Mouse (Mus musculus) kidney, embryonic 16.5 days (tissue): ENCODE measurements around the gene Megf11. TPM values are rescaled to one million over a fixed set of nuclear protein-coding genes. Genes with fewer than 3 reads are reported as not detected.

Experiments
- ATAC-seq: fragments of 200-750 bp; cut with Nextera tagmentation; 2 replicates; pipeline ENCODE4 v1.8.0; 2017; ENCODE audit warnings: moderate TSS enrichment; ENCODE audit not compliant: low FRiP score, low TSS enrichment
- H3K27ac ChIP-seq: fragments of 300-500 bp; sonication (generic); 2 replicates; pipeline ENCODE4 v1.5.1; 2014; ENCODE audit warnings: low read length
- H3K27me3 ChIP-seq: fragments of 300-500 bp; sonication (generic); 2 replicates; pipeline ENCODE4 v1.6.1; 2014; ENCODE audit warnings: low read length, control low read depth, mixed read lengths; ENCODE audit not compliant: insufficient read depth
- H3K36me3 ChIP-seq: fragments of 300-500 bp; sonication (generic); 2 replicates; pipeline ENCODE4 v1.6.1; 2014; ENCODE audit warnings: low read length, control low read depth, mixed read lengths; ENCODE audit not compliant: insufficient read depth
- H3K4me1 ChIP-seq: fragments of 300-500 bp; sonication (generic); 2 replicates; pipeline ENCODE4 v1.6.1; 2014; ENCODE audit warnings: low read length, control low read depth, mixed read lengths; ENCODE audit not compliant: insufficient read depth
- H3K4me2 ChIP-seq: fragments of 300-500 bp; sonication (generic); replicated peaks from 2 replicates; pipeline ENCODE4 v1.6.1; 2014; ENCODE audit warnings: low read depth, low read length
- H3K4me3 ChIP-seq: fragments of 300-500 bp; sonication (generic); 2 replicates; pipeline ENCODE4 v1.5.1; 2014; ENCODE audit warnings: mild to moderate bottlenecking, low read length
- H3K9ac ChIP-seq: fragments of 300-500 bp; sonication (generic); replicated peaks from 2 replicates; pipeline ENCODE4 v1.6.1; 2014; ENCODE audit warnings: low read length
- H3K9me3 ChIP-seq: fragments of 300-500 bp; sonication (generic); 2 replicates; pipeline ENCODE4 v1.6.1; 2016; ENCODE audit warnings: low read length, control low read depth
- WGBS: fragments of 180-500 bp; shearing (Covaris S2); extraction: QIAGEN DNeasy Blood & Tissue Kit; methylation state at CpG from one replicate; pipeline ENCODE4 v1.1.7; 2014; 5-methylcytosine and 5-hydroxymethylcytosine counted together
- polyA plus RNA-seq: library from polyadenylated mRNA; unstranded; fragments of >200 nt; fragmentation: Nextera tagmentation; extraction: Ambion mirVana; gene quantifications from 2 replicates; pipeline ENCODE4 v1.2.1, GENCODE M21; 2015

The Megf11 gene
- polyA plus RNA-seq, 1 experiment from 2014 or later = 4.7 TPM

GRCm38 (mm10) chr9:64575658-64576057 lies 190.2 kb downstream of the Megf11 start:
- Histone ChIP-seq H3K9ac (no peak overlapping the region), H3K36me3 (no peaks in the 10 kb centered on the region), H3K27ac (no peak overlapping the region), H3K4me2 (no peak overlapping the region), H3K4me3 (no peak overlapping the region), H3K4me1 (peaks cover 18% of the 10 kb centered on the region), H3K27me3 (no peaks in the 10 kb centered on the region), H3K9me3 (no peaks in the 10 kb centered on the region)
- no peak for ATAC-seq

- Histone ChIP-seq H3K9ac (no peak overlapping the region), H3K9me3 (no peaks in the 10 kb centered on the region), H3K27ac (no peak overlapping the region), H3K4me3 (no peak overlapping the region), H3K4me2 (no peak overlapping the region), H3K27me3 (no peaks in the 10 kb centered on the region), H3K4me1 (peaks cover 18% of the 10 kb centered on the region), H3K36me3 (no peaks in the 10 kb centered on the region)
- ATAC-seq = no peak
- 64% methylated on average over 5 of the region's 5 CpGs for WGBS
Observed at GRCm38 (mm10) chr9:64576143-64576878, 190.9 kb downstream of the Megf11 start.

GRCm38 (mm10) chr9:64577156-64577555 lies 191.7 kb downstream of the Megf11 start:
- Histone ChIP-seq H3K9ac (no peak overlapping the region), H3K4me3 (no peak overlapping the region), H3K9me3 (no peaks in the 10 kb centered on the region), H3K4me1 (peaks cover 18% of the 10 kb centered on the region), H3K36me3 (no peaks in the 10 kb centered on the region), H3K4me2 (no peak overlapping the region), H3K27ac (no peak overlapping the region), H3K27me3 (no peaks in the 10 kb centered on the region)
- WGBS = 48% methylated on average over 3 of the region's 3 CpGs
- ATAC-seq = no peak

- no peak overlapping the region for H3K4me3 ChIP-seq
- no peak overlapping the region for H3K27ac ChIP-seq
- no peaks in the 10 kb centered on the region for H3K36me3 ChIP-seq
- H3K4me1 ChIP-seq = peaks cover 18% of the 10 kb centered on the region
- H3K4me2 ChIP-seq = no peak overlapping the region
- ATAC-seq = no peak
- no peaks in the 10 kb centered on the region for H3K9me3 ChIP-seq
- no peaks in the 10 kb centered on the region for H3K27me3 ChIP-seq
- H3K9ac ChIP-seq = no peak overlapping the region
Observed at GRCm38 (mm10) chr9:64578014-64578413, 192.6 kb downstream of the Megf11 start.

- no peak overlapping the region for H3K4me3 ChIP-seq
- no peaks in the 10 kb centered on the region for H3K9me3 ChIP-seq
- no peak overlapping the region for H3K27ac ChIP-seq
- no peak overlapping the region for H3K4me2 ChIP-seq
- H3K27me3 ChIP-seq = no peaks in the 10 kb centered on the region
- no peak overlapping the region for H3K9ac ChIP-seq
- WGBS = 71% methylated on average over 1 of the region's 1 CpGs
- no peaks in the 10 kb centered on the region for H3K36me3 ChIP-seq
- ATAC-seq = no peak
- peaks cover 18% of the 10 kb centered on the region for H3K4me1 ChIP-seq
Observed at GRCm38 (mm10) chr9:64579306-64579705, 193.9 kb downstream of the Megf11 start.

- no peak for ATAC-seq
- H3K9ac ChIP-seq = no peak overlapping the region
- no peaks in the 10 kb centered on the region for H3K27me3 ChIP-seq
- H3K4me1 ChIP-seq = no peaks in the 10 kb centered on the region
- no peaks in the 10 kb centered on the region for H3K36me3 ChIP-seq
- H3K27ac ChIP-seq = no peak overlapping the region
- 30% methylated on average over 5 of the region's 5 CpGs for WGBS
- no peak overlapping the region for H3K4me3 ChIP-seq
- no peaks in the 10 kb centered on the region for H3K9me3 ChIP-seq
- no peak overlapping the region for H3K4me2 ChIP-seq
Observed at GRCm38 (mm10) chr9:64586292-64586691, 200.9 kb downstream of the Megf11 start.

GRCm38 (mm10) chr9:64587991-64588390 lies 202.6 kb downstream of the Megf11 start:
- Histone ChIP-seq H3K4me1 (no peaks in the 10 kb centered on the region), H3K27me3 (no peaks in the 10 kb centered on the region), H3K9me3 (no peaks in the 10 kb centered on the region), H3K9ac (no peak overlapping the region), H3K27ac (no peak overlapping the region), H3K4me3 (no peak overlapping the region), H3K36me3 (no peaks in the 10 kb centered on the region), H3K4me2 (no peak overlapping the region)
- ATAC-seq = no peak
- whole genome bisulfite sequencing = 92% methylated on average over 7 of the region's 7 CpGs

GRCm38 (mm10) chr9:64590634-64591041 lies 205.2 kb downstream of the Megf11 start:
- ATAC-seq = no peak
- WGBS = 61% methylated on average over 5 of the region's 5 CpGs
- H3K27me3 ChIP-seq = no peaks in the 10 kb centered on the region
- no peak overlapping the region for H3K27ac ChIP-seq
- H3K4me1 ChIP-seq = no peaks in the 10 kb centered on the region
- no peak overlapping the region for H3K4me2 ChIP-seq
- no peaks in the 10 kb centered on the region for H3K9me3 ChIP-seq
- H3K4me3 ChIP-seq = no peak overlapping the region
- no peaks in the 10 kb centered on the region for H3K36me3 ChIP-seq
- H3K9ac ChIP-seq = no peak overlapping the region

- H3K9me3 ChIP-seq = no peaks in the 10 kb centered on the region
- no peak overlapping the region for H3K4me3 ChIP-seq
- H3K4me2 ChIP-seq = no peak overlapping the region
- H3K9ac ChIP-seq = no peak overlapping the region
- 80% methylated on average over 1 of the region's 1 CpGs for WGBS
- H3K27me3 ChIP-seq = no peaks in the 10 kb centered on the region
- no peak for ATAC-seq
- no peak overlapping the region for H3K27ac ChIP-seq
- no peaks in the 10 kb centered on the region for H3K36me3 ChIP-seq
- peaks cover 3% of the 10 kb centered on the region for H3K4me1 ChIP-seq
Observed at GRCm38 (mm10) chr9:64591436-64591835, 206.0 kb downstream of the Megf11 start.

- Histone ChIP-seq H3K9me3 (no peaks in the 10 kb centered on the region), H3K4me2 (no peak overlapping the region), H3K9ac (no peak overlapping the region), H3K27ac (no peak overlapping the region), H3K36me3 (no peaks in the 10 kb centered on the region), H3K27me3 (no peaks in the 10 kb centered on the region), H3K4me3 (no peak overlapping the region), H3K4me1 (peaks cover 5% of the 10 kb centered on the region)
- 71% methylated on average over 8 of the region's 8 CpGs for WGBS
- ATAC-seq = no peak
Observed at GRCm38 (mm10) chr9:64594442-64594841, 209.0 kb downstream of the Megf11 start.
